Mouse (Mus musculus) liver, embryonic 16.5 days (tissue): ENCODE measurements around the gene Irf6. TPM values are rescaled to one million over a fixed set of nuclear protein-coding genes. Genes with fewer than 3 reads are reported as not detected.

ENCODE experiments used
- ATAC-seq: fragments of 200-750 bp; cut with Nextera tagmentation; 2 replicates; pipeline ENCODE4 v1.8.0; 2017; ENCODE audit warnings: low read depth, mild to moderate bottlenecking, moderate number of reproducible peaks, moderate library complexity
- H3K27ac ChIP-seq: fragments of 300-500 bp; sonication (generic); 2 replicates; pipeline ENCODE4 v1.5.1; 2014; ENCODE audit warnings: mild to moderate bottlenecking, low read length
- H3K27me3 ChIP-seq: fragments of 300-500 bp; sonication (generic); 2 replicates; pipeline ENCODE4 v1.6.1; 2014; ENCODE audit warnings: low read depth, low read length, mixed read lengths; ENCODE audit not compliant: control insufficient read depth, insufficient read depth
- H3K36me3 ChIP-seq: fragments of 300-500 bp; sonication (generic); 2 replicates; pipeline ENCODE4 v1.6.1; 2014; ENCODE audit warnings: mild to moderate bottlenecking; ENCODE audit not compliant: control insufficient read depth, insufficient read depth
- H3K4me1 ChIP-seq: fragments of 300-500 bp; sonication (generic); 2 replicates; pipeline ENCODE4 v1.6.1; 2014; ENCODE audit warnings: low read depth, low read length, mixed read lengths; ENCODE audit not compliant: control insufficient read depth
- H3K4me2 ChIP-seq: fragments of 300-500 bp; sonication (generic); 2 replicates; pipeline ENCODE4 v1.6.1; 2014; ENCODE audit warnings: low read depth, low read length, mixed read lengths
- H3K4me3 ChIP-seq: fragments of 300-500 bp; sonication (generic); 2 replicates; pipeline ENCODE4 v1.5.1; 2014; ENCODE audit warnings: low read depth, mild to moderate bottlenecking, low read length
- H3K9ac ChIP-seq: fragments of 300-500 bp; sonication (generic); 2 replicates; pipeline ENCODE4 v1.6.1; 2014; ENCODE audit warnings: low read depth, low read length
- H3K9me3 ChIP-seq: fragments of 300-500 bp; sonication (generic); replicated peaks from 2 replicates; pipeline ENCODE4 v1.6.1; 2016; ENCODE audit warnings: low read length; ENCODE audit not compliant: control insufficient read depth
- WGBS: fragments of 180-500 bp; shearing (Covaris S2); extraction: QIAGEN DNeasy Blood & Tissue Kit; methylation state at CpG from one replicate; pipeline ENCODE4 v1.1.7; 2014; ENCODE audit not compliant: insufficient replicate concordance; 5-methylcytosine and 5-hydroxymethylcytosine counted together
- polyA plus RNA-seq: library from polyadenylated mRNA; unstranded; fragments of >200 nt; fragmentation: Nextera tagmentation; extraction: Ambion mirVana; gene quantifications from 2 replicates; pipeline ENCODE4 v1.2.1, GENCODE M21; 2015

The Irf6 gene
- 2.9 and 3.8 TPM in 2 replicates for polyA plus RNA-seq

DNA sequence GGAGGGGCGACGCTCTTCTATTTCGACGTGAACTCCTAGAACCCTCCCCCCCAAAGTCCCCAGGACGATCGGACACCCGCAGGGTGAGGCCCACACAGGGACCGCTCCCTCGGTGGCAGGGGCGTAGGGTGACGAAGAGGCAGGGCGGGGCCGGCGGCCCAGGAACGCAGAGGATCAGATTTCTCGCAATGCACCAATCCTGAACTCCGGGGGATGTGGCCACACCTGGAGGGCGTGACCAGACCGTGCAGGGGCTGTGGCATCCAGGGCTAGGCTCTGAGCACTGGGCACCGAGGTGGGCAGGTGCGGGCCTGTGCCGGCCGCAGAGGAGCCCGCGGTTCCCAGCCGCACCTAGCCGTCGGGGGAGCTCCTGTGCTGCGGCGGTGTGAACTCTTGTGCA, at the start of gene Irf6:
Gene Irf6 (plus strand): TSS at position 240 of the 400 bp plus-strand sequence.
- peak within 1 kb of the TSS; percentile 51 for H3K4me2 ChIP-seq
- peak within 1 kb of the TSS; percentile 34; the same call in 1 of the 2 replicates for H3K9ac ChIP-seq
- peaks cover 23% of the 10 kb centered on the region for H3K27me3 ChIP-seq
- ATAC-seq: peak; percentile 90
- H3K27ac ChIP-seq: no peak within 1 kb of the TSS
- no peaks in the 10 kb centered on the region for H3K36me3 ChIP-seq
- H3K4me1 ChIP-seq: peaks cover 10% of the 10 kb centered on the region
- no peaks in the 10 kb centered on the region for H3K9me3 ChIP-seq
- WGBS: 3% methylated on average over 30 of the region's 30 CpGs
- H3K4me3 ChIP-seq: peak within 1 kb of the TSS; percentile 54

DNA sequence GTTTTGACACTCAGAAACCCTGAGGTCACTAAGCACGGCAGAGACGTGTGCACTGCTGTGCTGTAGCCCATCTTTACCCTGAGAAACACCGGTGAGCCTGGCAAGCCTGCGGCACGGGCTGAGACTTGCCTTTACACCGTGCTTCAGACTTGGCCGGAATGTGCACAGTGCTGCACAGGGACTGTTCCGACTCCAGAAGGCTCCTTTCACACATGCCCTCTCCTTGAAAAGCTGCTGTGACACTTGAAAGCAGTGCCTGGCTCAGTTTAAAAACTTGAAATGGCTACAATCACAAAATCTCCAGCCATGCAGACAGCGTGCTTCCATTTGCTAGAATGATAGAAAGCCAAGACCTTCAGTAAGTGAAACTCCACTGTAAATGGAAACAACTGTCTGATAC, 40.8 kb upstream of the Irf6 start:
- no peak for ATAC-seq
- Histone ChIP-seq H3K9me3 (no peaks in the 10 kb centered on the region), H3K36me3 (peaks cover 30% of the 10 kb centered on the region), H3K4me1 (no peaks in the 10 kb centered on the region), H3K4me3 (no peak overlapping the region), H3K4me2 (no peak overlapping the region), H3K9ac (no peak overlapping the region), H3K27me3 (no peaks in the 10 kb centered on the region), H3K27ac (no peak overlapping the region)
- WGBS: 84% methylated on average over 9 of the region's 9 CpGs

GRCm38 (mm10) chr1:193122793-193123192, 30.1 kb upstream of the Irf6 start:
- no peak overlapping the region for H3K27ac ChIP-seq
- peaks cover 42% of the 10 kb centered on the region for H3K36me3 ChIP-seq
- no peak for ATAC-seq
- 68% methylated on average over 7 of the region's 7 CpGs for WGBS
- H3K4me1 ChIP-seq: no peaks in the 10 kb centered on the region
- no peak overlapping the region for H3K4me3 ChIP-seq
- H3K27me3 ChIP-seq: no peaks in the 10 kb centered on the region
- H3K4me2 ChIP-seq: no peak overlapping the region
- H3K9ac ChIP-seq: no peak overlapping the region
- H3K9me3 ChIP-seq: no peaks in the 10 kb centered on the region

GRCm38 (mm10) chr1:193123290-193123689, 29.6 kb upstream of the Irf6 start:
- no peak for ATAC-seq
- no peak overlapping the region for H3K9ac ChIP-seq
- H3K4me3 ChIP-seq: no peak overlapping the region
- H3K4me1 ChIP-seq: no peaks in the 10 kb centered on the region
- peaks cover 37% of the 10 kb centered on the region for H3K36me3 ChIP-seq
- H3K4me2 ChIP-seq: no peak overlapping the region
- H3K9me3 ChIP-seq: no peaks in the 10 kb centered on the region
- WGBS: 83% methylated on average over 6 of the region's 6 CpGs
- no peaks in the 10 kb centered on the region for H3K27me3 ChIP-seq
- no peak overlapping the region for H3K27ac ChIP-seq

DNA sequence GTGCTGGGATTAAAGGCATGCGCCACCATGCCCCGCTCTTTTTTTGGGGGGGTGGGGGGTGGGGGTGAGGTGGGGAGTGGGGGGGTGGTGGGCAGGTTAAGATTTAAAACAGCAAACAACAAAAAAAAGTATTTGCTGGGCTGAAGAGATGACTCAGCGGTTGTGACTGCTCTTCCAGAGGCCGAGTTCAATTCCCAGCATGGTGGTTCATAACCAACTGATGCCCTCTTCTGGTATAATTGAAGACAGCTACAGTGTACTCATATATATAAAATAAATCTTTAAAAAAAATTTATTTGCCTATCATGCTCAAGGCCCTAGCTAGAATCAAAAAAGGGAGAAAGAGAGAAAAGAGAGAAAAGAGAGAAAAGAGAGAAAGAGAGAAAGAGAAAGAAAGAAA, 27.1 kb upstream of the Irf6 start:
- ATAC-seq: no peak
- H3K4me2 ChIP-seq: no peak overlapping the region
- H3K4me1 ChIP-seq: peaks cover 11% of the 10 kb centered on the region
- 68% methylated on average over 4 of the region's 4 CpGs for WGBS
- no peak overlapping the region for H3K4me3 ChIP-seq
- no peaks in the 10 kb centered on the region for H3K27me3 ChIP-seq
- H3K36me3 ChIP-seq: peaks cover 25% of the 10 kb centered on the region
- no peak overlapping the region for H3K27ac ChIP-seq
- no peak overlapping the region for H3K9ac ChIP-seq
- H3K9me3 ChIP-seq: no peaks in the 10 kb centered on the region

GRCm38 (mm10) chr1:193128055-193128454, 24.9 kb upstream of the Irf6 start:
- H3K4me1 ChIP-seq: peaks cover 12% of the 10 kb centered on the region
- peaks cover 9% of the 10 kb centered on the region; the same call in 1 of the 2 replicates for H3K36me3 ChIP-seq
- ATAC-seq: no peak
- 85% methylated on average over 6 of the region's 6 CpGs for WGBS
- no peak overlapping the region for H3K4me3 ChIP-seq
- H3K9ac ChIP-seq: no peak overlapping the region
- no peaks in the 10 kb centered on the region for H3K9me3 ChIP-seq
- H3K27me3 ChIP-seq: no peaks in the 10 kb centered on the region
- no peak overlapping the region for H3K27ac ChIP-seq
- no peak overlapping the region for H3K4me2 ChIP-seq

GRCm38 (mm10) chr1:193129321-193129720, 23.6 kb upstream of the Irf6 start:
- no peak for ATAC-seq
- 11% methylated on average over 5 of the region's 5 CpGs for WGBS
- peak overlapping the region; percentile 60; the same call in 1 of the 2 replicates for H3K27ac ChIP-seq

DNA sequence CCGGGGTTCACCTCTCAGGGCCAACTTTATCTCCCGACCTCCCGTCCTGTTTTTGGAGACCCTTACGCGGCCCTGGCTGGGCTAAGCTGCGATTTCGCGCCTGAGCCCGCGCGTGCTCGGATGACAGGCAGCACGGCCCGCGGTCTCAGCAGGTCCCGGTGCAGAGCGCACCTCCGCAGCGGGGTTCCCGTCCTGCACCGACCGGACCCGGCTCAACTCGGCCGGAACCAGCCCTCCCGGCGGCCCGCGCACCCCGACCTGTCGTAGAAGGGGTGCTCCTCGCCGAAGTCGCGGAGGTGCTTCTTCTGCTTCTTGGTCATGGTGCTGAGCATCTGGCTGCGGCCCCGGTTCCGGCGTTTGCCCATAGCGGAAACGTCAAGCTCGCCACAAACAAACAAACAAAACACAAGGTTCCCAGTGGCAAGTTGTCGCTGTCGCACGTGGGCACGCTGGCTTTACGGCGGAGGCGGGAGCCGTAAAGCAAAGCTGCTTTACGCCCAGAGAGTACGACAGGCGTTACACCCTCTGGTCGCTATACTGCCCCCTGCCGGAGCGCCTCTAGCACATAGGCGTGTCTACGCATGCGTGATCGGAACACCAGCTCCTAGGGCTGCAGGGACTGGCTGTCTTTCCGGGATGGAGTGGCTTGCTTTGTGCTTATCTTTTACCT, 23.0 kb upstream of the Irf6 start, which contains the start of gene Diexf:
Gene Diexf (minus strand): TSS at position 487 of the 670 bp plus-strand sequence.
- H3K4me2 ChIP-seq: peak within 1 kb of the TSS; percentile 86
- WGBS: under 1% methylated on average over 61 of the region's 61 CpGs
- H3K27ac ChIP-seq: peak within 1 kb of the TSS; percentile 60
- H3K9me3 ChIP-seq: no peaks in the 10 kb centered on the region
- peak within 1 kb of the TSS; percentile 78 for H3K9ac ChIP-seq
- H3K27me3 ChIP-seq: no peaks in the 10 kb centered on the region
- H3K36me3 ChIP-seq: peaks cover 2% of the 10 kb centered on the region; the same call in 1 of the 2 replicates
- peak within 1 kb of the TSS; percentile 93 for H3K4me3 ChIP-seq
- H3K4me1 ChIP-seq: peaks cover 12% of the 10 kb centered on the region
- ATAC-seq: peak; percentile 93

More at GRCm38 (mm10) chr1:193129321-193129720, 23.6 kb upstream of the Irf6 start:
- Histone ChIP-seq H3K9ac (peak overlapping the region; percentile 78), H3K4me3 (peak overlapping the region; percentile 93), H3K36me3 (peaks cover 2% of the 10 kb centered on the region; the same call in 1 of the 2 replicates), H3K4me2 (peak overlapping the region; percentile 86), H3K4me1 (peaks cover 12% of the 10 kb centered on the region), H3K9me3 (no peaks in the 10 kb centered on the region), H3K27me3 (no peaks in the 10 kb centered on the region)

DNA sequence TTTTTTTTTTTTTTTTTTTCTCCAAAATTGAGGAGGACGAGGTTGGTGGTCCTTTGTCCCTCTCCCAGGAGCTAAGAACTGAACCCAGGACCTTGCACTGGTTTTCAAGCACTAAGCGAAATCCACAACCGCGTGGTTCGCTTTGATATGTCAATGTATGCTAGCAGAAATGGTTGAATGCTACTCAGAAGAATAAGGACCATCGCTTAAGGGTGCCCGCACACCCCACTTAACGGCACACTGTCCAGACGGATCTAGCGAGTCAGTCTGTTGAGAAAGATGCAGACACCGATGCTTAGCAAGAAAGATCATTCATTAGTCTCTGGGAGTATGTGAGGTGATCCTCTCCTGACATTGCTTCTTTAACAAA, 22.5 kb upstream of the Irf6 start:
- peak overlapping the region; percentile 68 for H3K4me2 ChIP-seq
- no peaks in the 10 kb centered on the region for H3K9me3 ChIP-seq
- H3K27me3 ChIP-seq: no peaks in the 10 kb centered on the region
- H3K36me3 ChIP-seq: no peaks in the 10 kb centered on the region; the same call in 1 of the 2 replicates
- peak overlapping the region; percentile 47 for H3K9ac ChIP-seq
- H3K27ac ChIP-seq: no peak overlapping the region
- ATAC-seq: 0 out of 2 replicates have a peak, but pooled peaks have one; percentile 1
- peaks cover 12% of the 10 kb centered on the region for H3K4me1 ChIP-seq
- 36% methylated on average over 11 of the region's 11 CpGs for WGBS
- peak overlapping the region; percentile 93 for H3K4me3 ChIP-seq
